12 mouse cellular contexts compared by ENCODE assay signal in the genomic region with DNA sequence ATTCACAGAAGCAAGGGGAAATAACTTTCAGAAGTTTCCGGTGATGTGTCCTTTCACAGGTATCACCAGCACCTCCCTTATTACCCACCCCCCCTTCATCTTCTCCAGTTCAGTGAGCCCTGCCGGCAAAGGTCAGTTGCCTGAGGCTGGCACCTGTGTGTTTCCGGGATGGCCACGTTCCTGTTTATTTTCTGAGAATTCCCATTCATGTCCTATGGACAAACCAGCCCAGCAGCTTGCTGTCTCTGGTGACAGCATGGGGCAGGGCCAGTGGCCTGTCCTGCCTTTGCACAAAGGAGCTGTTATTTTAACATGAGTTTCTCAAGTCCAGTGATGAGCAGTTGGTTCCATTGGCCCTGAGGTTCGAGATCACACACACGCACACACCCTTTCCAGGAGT. TPM values are rescaled to one million over a fixed set of nuclear protein-coding genes. Genes with fewer than 3 reads are reported as not detected.
A peak's percentile ranks its signal among the peaks of the same experiment; 100 is the strongest.
DNase-seq lines count a peak whose midpoint lies in the region; ATAC-seq and TF ChIP-seq lines count a peak whose summit lies in the region.
"Had no signal": no experiment of that assay in that cellular context is flagged by ENCODE, and none has a peak within 500 bp of the region (broad histone marks: within the 10 kb centered on the region; RNA-seq: fewer than 3 reads in every experiment).

No protein-coding gene starts in this region.

- TF ChIP-seq CTCF in intestine, postnatal 0 days (IDR thresholded peaks at IDR 0.05; ENCODE audit: low read depth) = no peak

- no peak for ATAC-seq in forebrain, embryonic 13.5 days
- ATAC-seq in intestine, embryonic 15.5 days = no peak
- ATAC-seq in intestine, postnatal 0 days = no peak
- no peak for ATAC-seq in CD4-positive, CD25-positive, alpha-beta regulatory T cell, adult 4 months

- WGBS in forebrain, embryonic 10.5 days = 67% methylated on average over 6 of the region's 6 CpGs
- 74% methylated on average over 6 of the region's 6 CpGs for WGBS in forebrain, embryonic 13.5 days
- WGBS in intestine, embryonic 15.5 days = 47% methylated on average over 6 of the region's 6 CpGs
- 48% methylated on average over 6 of the region's 6 CpGs for WGBS in intestine, postnatal 0 days

- peaks cover 89% of the 10 kb centered on the region for H3K4me1 ChIP-seq in forebrain, embryonic 10.5 days
- peaks cover 58% of the 10 kb centered on the region for H3K4me1 ChIP-seq in forebrain, embryonic 13.5 days
- H3K4me1 ChIP-seq in intestine, embryonic 15.5 days (replicated peaks) = peaks cover 64% of the 10 kb centered on the region
- peaks cover 14% of the 10 kb centered on the region for H3K4me1 ChIP-seq in intestine, postnatal 0 days (replicated peaks; ENCODE audit: control insufficient read depth, insufficient read depth, low read length)

- DNase-seq in forebrain, embryonic 10.5 days (ENCODE audit: extremely low spot score, low spot score) = no peak
- DNase-seq in urinary bladder, postnatal 14 days (ENCODE audit: low spot score) = peak; percentile 29
- no peak for DNase-seq in urinary bladder, postnatal 10 days (ENCODE audit: low spot score)
- DNase-seq in spleen, postnatal 36 days (ENCODE audit: low spot score in 2 of 2) = no peak
- DNase-seq: adrenal gland, postnatal 36 days; thymus, adult 18-20 months had no signal

- peaks cover 27% of the 10 kb centered on the region for H3K36me3 ChIP-seq in forebrain, embryonic 10.5 days (replicated peaks)
- 0 out of 2 replicates have a peak, but pooled peaks cover under 1% of the 10 kb centered on the region for H3K36me3 ChIP-seq in forebrain, embryonic 13.5 days (ENCODE audit: poor library complexity, severe bottlenecking)
- no peaks in the 10 kb centered on the region for H3K36me3 ChIP-seq in intestine, embryonic 15.5 days
- H3K36me3 ChIP-seq in intestine, postnatal 0 days (ENCODE audit: control insufficient read depth, insufficient read depth) = no peaks in the 10 kb centered on the region
- H3K36me3 ChIP-seq: hindbrain, embryonic 15.5 days had no signal

- H3K4me2 ChIP-seq in forebrain, embryonic 13.5 days = no peak overlapping the region
- H3K4me2 ChIP-seq in intestine, embryonic 15.5 days (replicated peaks) = no peak overlapping the region
- H3K4me2 ChIP-seq in intestine, postnatal 0 days (replicated peaks; ENCODE audit: low read depth) = no peak overlapping the region
- H3K4me2 ChIP-seq: hindbrain, embryonic 15.5 days had no signal

- no peak overlapping the region for H3K9ac ChIP-seq in forebrain, embryonic 13.5 days
- no peak overlapping the region for H3K9ac ChIP-seq in intestine, embryonic 15.5 days
- H3K9ac ChIP-seq in intestine, postnatal 0 days (ENCODE audit: low read depth, low read length) = no peak overlapping the region
- H3K9ac ChIP-seq: hindbrain, embryonic 15.5 days had no signal

- H3K27ac ChIP-seq in forebrain, embryonic 10.5 days = peak overlapping the region; percentile 82
- no peak overlapping the region for H3K27ac ChIP-seq in forebrain, embryonic 13.5 days
- peak overlapping the region; percentile 67 for H3K27ac ChIP-seq in intestine, embryonic 15.5 days
- no peak overlapping the region for H3K27ac ChIP-seq in intestine, postnatal 0 days (ENCODE audit: low read depth, low read length)
- H3K27ac ChIP-seq: hindbrain, embryonic 15.5 days; macrophage had no signal

- no peaks in the 10 kb centered on the region for H3K9me3 ChIP-seq in forebrain, embryonic 10.5 days
- no peaks in the 10 kb centered on the region for H3K9me3 ChIP-seq in forebrain, embryonic 13.5 days (replicated peaks)
- H3K9me3 ChIP-seq in intestine, embryonic 15.5 days = no peaks in the 10 kb centered on the region
- H3K9me3 ChIP-seq in intestine, postnatal 0 days (ENCODE audit: control insufficient read depth) = no peaks in the 10 kb centered on the region
- H3K9me3 ChIP-seq: hindbrain, embryonic 15.5 days had no signal

- no peak overlapping the region for H3K4me3 ChIP-seq in forebrain, embryonic 10.5 days
- no peak overlapping the region for H3K4me3 ChIP-seq in forebrain, embryonic 13.5 days
- H3K4me3 ChIP-seq in intestine, embryonic 15.5 days (replicated peaks) = no peak overlapping the region
- no peak overlapping the region for H3K4me3 ChIP-seq in intestine, postnatal 0 days (ENCODE audit: low read depth, low read length)
- H3K4me3 ChIP-seq: hindbrain, embryonic 15.5 days had no signal

- no peaks in the 10 kb centered on the region for H3K27me3 ChIP-seq in forebrain, embryonic 10.5 days (ENCODE audit: poor library complexity, severe bottlenecking)
- no peaks in the 10 kb centered on the region for H3K27me3 ChIP-seq in forebrain, embryonic 13.5 days
- no peaks in the 10 kb centered on the region for H3K27me3 ChIP-seq in intestine, embryonic 15.5 days (replicated peaks)
- no peaks in the 10 kb centered on the region for H3K27me3 ChIP-seq in intestine, postnatal 0 days (replicated peaks; ENCODE audit: control insufficient read depth, insufficient read depth, low read length)
- H3K27me3 ChIP-seq: hindbrain, embryonic 15.5 days had no signal

RNA-seq across cellular contexts. Expression of a gene that starts 37.3 kb away (rescaled TPM):
- polyA plus RNA-seq in forebrain, embryonic 10.5 days (2016; fragmentation: Nextera tagmentation; extraction: Ambion mirVana) = 27.7 and 28.7 TPM in 2 replicates
- polyA plus RNA-seq in forebrain, embryonic 13.5 days (2015; fragmentation: Nextera tagmentation; extraction: Ambion mirVana) = 16.1 and 18.4 TPM in 2 replicates
- polyA plus RNA-seq in intestine, embryonic 15.5 days (2015; fragmentation: Nextera tagmentation; extraction: Ambion mirVana) = 16.3 and 17.0 TPM in 2 replicates
- 6.1 and 6.2 TPM in 2 replicates for polyA plus RNA-seq in intestine, postnatal 0 days (2015; fragmentation: Nextera tagmentation; extraction: Ambion mirVana)
- 1 to 10 TPM in 1 of 2 experiments, under 1 TPM in 1; 0.19 to 1.3 TPM for polyA plus RNA-seq in CD4-positive, CD25-positive, alpha-beta regulatory T cell, adult 4 months (2017; shearing (Covaris generic))

Comparison
In these comparisons a context has a peak if more than half of its experiments do, and no peak if none do; other contexts are left out.
1. H3K27ac ChIP-seq: peak in forebrain, embryonic 10.5 days (single experiment) and intestine, embryonic 15.5 days (single experiment); none in forebrain, embryonic 13.5 days (single experiment) and intestine, postnatal 0 days (single experiment).